Mouse (Mus musculus) liver, embryonic 14.5 days (tissue): ENCODE results near the gene Sqstm1.

Source experiments
- CTCF ChIP-seq: IDR thresholded peaks from 2 replicates; pipeline ENCODE4 v1.5.1; 2016; ENCODE audit warnings: antibody characterized with exemption, low read depth, control low read depth
- EP300 ChIP-seq: IDR thresholded peaks from 2 replicates; pipeline ENCODE4 v1.6.1; 2016; ENCODE audit warnings: antibody characterized with exemption, low read depth

DNA sequence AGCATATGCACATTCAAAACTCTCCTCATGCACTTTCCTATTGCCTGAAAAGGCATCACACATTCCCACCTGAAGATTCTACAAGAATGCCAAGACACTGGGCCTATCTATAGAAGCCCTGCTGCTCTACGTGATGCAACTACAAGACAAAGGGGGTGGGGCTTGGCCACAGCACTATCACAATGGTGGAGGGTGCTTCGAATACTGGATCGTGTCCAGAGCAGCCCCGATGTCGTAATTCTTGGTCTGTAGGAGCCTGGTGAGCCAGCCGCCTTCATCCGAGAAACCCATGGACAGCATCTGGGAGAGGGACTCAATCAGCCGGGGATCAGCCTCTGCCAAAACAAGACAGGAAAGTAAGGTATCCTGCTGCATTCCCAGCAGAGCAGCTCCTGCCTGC lies 10.0 kb downstream of the Sqstm1 start:
- no peak for TF ChIP-seq CTCF
- TF ChIP-seq EP300, result no peak
